Mouse (Mus musculus) lung, adult 2 months (tissue): Measurements from ENCODE around the gene Rps6kb2.

Experiments
- CTCF ChIP-seq: fragments of 200-500 bp; IDR thresholded peaks from 2 replicates; pipeline ENCODE4 v1.5.1; 2011; ENCODE audit warnings: mild to moderate bottlenecking, low read length, control low read depth; ENCODE audit not compliant: insufficient read depth
- POLR2A ChIP-seq: fragments of 200-500 bp; IDR thresholded peaks from 2 replicates; pipeline ENCODE4 v1.6.1; 2011; ENCODE audit warnings: low read depth, mild to moderate bottlenecking, control low read depth, low read length, borderline replicate concordance; ENCODE audit errors: extremely low read depth

- no peak for TF ChIP-seq CTCF
- no peak for TF ChIP-seq POLR2A
Measured at GRCm38 (mm10) chr19:4134354-4134753, 28.8 kb downstream of the Rps6kb2 start.
